Mouse (Mus musculus) brain, embryonic 14.5 days (tissue): ENCODE measurements around the gene Coro1b. TPM values are rescaled to one million over a fixed set of nuclear protein-coding genes. Genes with fewer than 3 reads are reported as not detected.
A peak's percentile ranks its signal among the peaks of the same experiment; 100 is the strongest.
"Not testable (repeated sequence)": the region's sequence is repeated elsewhere in the genome, so short reads cannot be mapped to it uniquely, and the experiment has no call there.

ENCODE experiments used
- DNase-seq: peaks from one replicate; pipeline ENCODE4 v3.0.0-alpha.2; 2011; ENCODE audit warnings: low read depth
- CTCF ChIP-seq: fragments of 200-500 bp; IDR thresholded peaks from 2 replicates; pipeline ENCODE4 v1.5.1; 2012; ENCODE audit warnings: inconsistent platforms, mild to moderate bottlenecking, moderate library complexity, borderline replicate concordance; ENCODE audit not compliant: insufficient read depth, insufficient read length; ENCODE audit errors: extremely low read depth
- POLR2A ChIP-seq: fragments of 200-500 bp; IDR thresholded peaks from 2 replicates; pipeline ENCODE4 v1.6.1; 2012; ENCODE audit warnings: mild to moderate bottlenecking, inconsistent platforms, borderline replicate concordance; ENCODE audit not compliant: poor library complexity, insufficient read depth, insufficient read length, severe bottlenecking; ENCODE audit errors: extremely low read depth
- polyA plus RNA-seq: library from polyadenylated mRNA; depleted of rRNA; stranded (reverse); fragments of >200 nt; gene quantifications from 2 replicates; pipeline ENCODE4 v1.2.3, GENCODE M21; 2012

The Coro1b gene
- polyA plus RNA-seq, 1 experiment: 210 TPM

DNA sequence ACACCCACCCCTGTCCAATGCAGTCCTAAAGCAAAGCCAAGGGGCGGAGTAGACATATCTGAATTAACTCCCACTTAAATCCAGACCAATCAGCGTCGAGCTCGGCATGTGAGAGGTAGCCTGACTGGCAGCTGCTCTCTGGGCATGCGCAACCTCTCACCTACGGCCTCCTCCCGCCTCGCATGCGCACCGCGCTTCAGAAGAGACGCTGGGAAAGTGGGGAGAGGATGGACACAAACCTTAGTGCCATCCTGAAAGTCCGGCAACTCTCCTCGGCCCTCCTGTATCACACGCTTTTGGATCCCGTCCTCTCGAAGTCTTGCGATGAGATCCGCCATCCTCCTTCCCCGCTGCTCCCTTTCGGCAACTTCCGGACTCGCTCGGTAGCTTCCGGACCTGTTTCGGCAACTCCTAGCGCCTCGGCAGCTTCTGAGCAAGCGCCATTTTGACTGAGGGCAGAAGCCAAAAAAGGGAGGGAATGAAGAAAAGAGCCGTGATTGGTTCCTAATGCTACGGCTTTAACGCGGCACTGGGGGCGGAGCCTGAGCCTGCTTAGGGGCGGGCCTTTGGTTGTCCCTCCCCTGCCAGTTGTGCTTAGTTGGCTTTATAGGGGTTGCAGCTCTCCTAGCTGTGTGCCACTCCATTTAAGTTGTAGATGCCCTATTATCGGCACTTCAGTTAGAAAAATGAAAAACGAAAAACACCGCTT lies 27.2 kb upstream of the Coro1b start:
- 0 out of 2 replicates have a peak, but pooled peaks have one; percentile 16 for TF ChIP-seq POLR2A
- TF ChIP-seq CTCF: no peak
- peak; percentile 99 for DNase-seq

DNA sequence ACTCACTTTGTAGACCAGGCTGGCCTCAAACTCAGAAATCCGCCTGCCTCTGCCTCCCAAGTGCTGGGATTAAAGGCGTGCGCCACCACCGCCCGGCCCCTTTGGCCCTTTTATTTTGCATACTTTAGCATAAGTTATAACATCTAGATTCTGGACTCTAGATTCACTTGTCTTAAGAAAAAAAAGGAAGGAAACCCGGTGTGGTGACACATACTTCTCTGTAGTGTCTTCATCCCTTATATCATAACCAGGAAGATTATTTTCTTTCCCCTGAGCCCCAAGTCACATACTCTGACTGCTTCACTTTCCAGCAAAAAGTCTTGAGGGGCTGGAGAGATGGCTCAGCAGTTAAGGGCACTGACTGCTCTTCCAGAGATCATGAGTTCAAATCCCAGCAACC lies 26.5 kb upstream of the Coro1b start:
- not testable (repeated sequence) for DNase-seq

DNA sequence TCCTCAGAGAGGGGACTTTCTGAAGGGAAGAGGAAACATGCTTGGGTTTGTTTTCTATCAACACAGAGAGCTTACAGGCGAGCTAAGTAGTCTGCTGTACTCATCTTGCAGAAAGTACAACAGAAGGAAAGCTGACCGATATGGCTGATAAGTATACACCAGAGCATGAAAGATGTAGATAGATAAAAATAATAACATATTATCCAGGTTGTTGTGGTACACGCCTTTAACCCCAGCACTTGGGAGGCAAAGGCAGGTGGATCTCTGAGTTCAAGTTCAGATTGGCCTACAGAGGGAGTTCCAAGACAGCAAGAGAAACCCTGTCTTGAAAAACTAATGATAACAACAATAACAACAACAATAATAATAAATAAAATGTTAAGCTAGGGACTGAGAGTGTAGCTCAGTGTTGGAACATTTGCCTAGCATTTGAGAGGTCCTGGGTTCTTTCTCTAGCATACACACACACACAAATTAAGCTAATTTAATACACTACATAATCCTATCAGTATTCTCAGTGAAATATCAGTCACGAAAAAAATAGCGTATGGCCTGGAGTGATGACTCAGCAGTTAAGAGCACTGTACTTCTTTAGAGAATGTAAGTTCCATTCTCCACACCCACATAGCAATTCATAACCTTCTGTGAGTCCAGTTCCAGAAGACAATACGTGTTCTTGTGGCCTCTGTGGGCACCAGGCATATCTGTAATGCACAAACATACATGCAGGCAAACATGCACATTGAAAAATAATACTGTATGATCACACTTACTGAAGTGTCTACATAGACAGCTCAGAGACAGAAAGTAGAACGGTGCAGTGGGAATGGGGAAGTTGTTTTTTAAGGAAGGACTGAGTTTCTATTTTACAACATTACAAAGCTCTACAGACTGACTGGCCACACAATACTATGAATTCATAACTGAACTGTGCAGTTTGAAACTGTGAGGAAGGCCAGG lies 25.7 kb upstream of the Coro1b start:
- TF ChIP-seq CTCF (no peak), POLR2A (no peak)
- DNase-seq: no peak

DNA sequence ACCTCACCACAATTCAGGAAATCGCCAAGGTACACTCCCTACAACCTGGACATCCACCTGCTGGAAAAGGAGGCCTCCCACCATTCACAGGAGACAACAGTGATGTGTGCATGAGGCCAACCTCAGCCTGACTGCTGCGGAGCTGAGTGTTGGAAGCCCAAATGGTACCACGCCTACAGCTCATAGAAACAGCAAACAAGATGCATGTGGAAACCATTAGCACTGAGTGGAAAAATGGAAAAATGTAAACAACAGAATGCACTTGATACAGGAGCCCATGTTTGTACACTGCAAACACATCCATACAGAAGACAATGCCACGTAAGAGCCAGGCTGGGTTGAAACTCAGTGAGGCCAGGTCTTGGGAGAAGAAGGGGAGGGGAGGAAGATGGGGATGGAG lies 24.0 kb upstream of the Coro1b start:
- no peak for DNase-seq
- TF ChIP-seq POLR2A (no peak), CTCF (no peak)

DNA sequence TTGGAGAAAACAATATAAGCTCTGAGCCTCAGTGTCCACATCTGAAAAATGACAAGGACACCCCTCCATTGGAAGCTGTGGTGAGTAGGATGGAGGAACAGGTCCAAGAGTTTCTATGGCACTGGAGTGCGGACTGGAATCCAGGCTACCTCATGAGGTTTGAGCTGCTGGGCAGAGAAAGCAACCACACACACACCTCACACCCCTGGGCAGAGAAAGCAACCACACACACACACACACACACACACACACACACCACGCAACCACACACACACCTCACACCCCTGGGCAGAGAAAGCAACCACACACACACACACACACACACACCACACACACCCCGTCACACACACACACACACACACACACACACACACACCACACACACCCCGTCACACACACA lies 23.2 kb upstream of the Coro1b start:
- DNase-seq: peak; percentile 49

DNA sequence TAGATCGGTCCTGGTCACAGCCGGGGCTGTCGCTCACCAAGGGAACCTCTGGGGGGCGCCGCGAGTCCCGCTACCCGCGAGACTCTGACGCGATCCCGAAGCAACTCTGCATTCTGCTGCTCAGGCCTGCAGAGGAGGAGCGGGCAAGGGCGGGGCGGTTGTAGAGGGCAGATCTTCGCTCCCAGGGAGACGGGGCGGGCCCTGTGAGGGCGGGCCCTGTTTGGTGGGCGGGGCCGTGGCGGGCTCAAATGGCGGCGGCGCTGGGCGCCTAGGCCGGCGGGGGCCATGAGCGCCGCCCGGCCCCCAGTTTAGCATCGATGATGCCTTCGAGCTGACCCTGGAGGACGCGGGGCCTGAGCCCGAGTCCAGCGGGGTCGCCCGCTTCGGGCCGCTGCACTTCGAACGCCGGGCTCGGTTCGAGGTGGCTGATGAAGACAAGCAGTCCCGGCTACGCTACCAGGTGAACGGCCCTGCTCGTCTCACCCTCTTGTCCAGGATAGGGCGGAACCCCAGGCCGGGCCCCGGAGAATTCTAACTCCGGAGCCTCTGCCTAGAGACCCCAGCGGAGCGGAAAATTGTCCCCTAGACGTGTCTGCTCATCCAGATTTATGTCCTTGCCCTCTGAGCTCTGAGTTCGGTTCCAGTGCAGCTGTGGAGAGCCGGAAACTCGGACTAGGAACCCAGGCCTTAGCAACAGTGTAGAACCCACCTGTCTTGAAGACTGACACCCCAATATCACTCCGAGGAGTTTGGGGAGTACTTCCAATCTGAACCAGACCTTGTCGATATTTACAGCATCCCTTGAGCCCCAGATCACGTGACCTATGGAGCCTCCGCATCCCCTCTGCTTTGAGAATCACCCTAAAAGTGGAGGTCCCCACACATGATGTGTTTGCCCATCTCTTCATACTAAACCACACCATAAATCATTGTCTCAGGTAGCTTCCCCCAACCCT lies 22.4 kb upstream of the Coro1b start, which contains the start of gene Aip:
Gene Aip (minus strand): TSS at position 118 of the 956 bp plus-strand sequence.
- peak; percentile 99 for DNase-seq
- TF ChIP-seq POLR2A: peak; percentile 91
- TF ChIP-seq CTCF: peak; percentile 71

DNA sequence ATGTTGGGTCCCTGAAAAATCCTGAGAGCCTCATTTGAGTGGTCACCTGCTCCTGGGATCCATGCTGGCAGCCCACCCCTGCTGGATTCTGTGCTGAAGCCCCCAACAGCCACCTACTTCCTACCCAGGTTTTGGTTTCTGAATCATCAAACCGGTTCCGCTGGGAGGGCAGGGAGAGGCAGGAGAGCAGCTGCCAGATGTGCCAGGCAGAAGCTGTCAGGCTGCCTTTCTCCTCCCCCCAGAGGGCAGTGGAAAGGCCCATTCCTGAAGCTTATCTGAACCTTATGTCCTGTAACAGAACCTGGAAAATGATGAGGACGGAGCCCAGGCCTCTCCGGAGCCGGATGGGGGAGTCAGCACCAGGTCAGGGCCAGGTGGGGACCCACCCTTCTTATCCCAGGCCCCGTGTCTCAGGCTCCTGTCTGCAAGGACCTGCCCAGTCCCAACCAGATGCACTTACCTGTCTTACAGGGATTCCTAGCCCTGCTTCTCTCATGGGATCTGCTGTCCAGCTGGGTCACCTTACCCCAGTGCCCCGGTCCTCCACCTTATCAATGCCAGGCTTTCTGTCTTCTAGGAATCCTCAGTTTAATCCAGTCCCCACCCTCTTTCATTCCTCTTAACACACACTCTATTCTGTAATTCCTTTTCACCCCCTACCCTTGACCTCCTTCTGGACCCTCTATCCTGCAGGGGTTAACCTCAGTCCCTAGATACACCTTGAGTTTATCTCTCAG lies 21.5 kb upstream of the Coro1b start:
- no peak for DNase-seq
- no peak for TF ChIP-seq POLR2A
- no peak for TF ChIP-seq CTCF

DNA sequence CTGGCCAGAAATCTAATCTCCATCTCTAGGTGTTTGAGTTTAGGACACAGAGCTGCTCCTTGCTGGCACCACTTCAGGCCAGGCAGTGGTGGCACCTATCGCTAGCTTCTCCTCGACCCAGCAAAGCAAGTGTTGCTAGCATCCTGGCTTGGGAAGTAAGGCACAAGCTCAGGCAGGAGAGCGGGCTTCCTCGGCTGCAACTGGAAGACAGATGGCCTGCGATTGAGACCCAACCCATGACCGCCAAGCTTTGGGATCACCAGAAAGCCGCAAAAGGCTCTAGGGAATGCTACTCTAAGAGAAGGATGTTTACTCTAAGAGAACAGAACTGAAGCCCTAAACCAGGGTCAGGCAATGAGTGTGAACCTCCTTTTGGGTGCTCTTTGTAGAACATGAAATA lies 19.0 kb upstream of the Coro1b start:
- no peak for DNase-seq
- no peak for TF ChIP-seq CTCF
- no peak for TF ChIP-seq POLR2A

DNA sequence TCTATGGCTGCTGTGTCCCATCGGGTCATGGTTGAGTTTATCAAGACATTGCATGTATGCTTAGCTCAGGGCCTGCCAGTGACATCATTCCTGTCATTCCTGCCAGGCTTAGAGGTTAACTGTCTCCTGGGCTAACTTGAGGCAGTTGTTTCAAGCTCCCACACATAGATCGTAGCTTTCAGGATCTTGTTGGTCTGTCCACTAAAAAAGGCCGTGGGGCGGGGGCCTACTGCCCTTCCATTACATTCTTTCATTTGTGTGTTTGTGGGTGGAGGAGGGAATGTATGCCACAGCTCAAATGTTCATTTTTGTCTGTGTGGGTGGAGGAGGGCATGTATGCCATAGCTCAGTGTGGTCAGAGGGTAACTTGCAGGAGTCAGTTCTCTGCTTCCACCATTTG lies 18.3 kb upstream of the Coro1b start:
- no peak for DNase-seq
- TF ChIP-seq POLR2A (no peak), CTCF (no peak)

DNA sequence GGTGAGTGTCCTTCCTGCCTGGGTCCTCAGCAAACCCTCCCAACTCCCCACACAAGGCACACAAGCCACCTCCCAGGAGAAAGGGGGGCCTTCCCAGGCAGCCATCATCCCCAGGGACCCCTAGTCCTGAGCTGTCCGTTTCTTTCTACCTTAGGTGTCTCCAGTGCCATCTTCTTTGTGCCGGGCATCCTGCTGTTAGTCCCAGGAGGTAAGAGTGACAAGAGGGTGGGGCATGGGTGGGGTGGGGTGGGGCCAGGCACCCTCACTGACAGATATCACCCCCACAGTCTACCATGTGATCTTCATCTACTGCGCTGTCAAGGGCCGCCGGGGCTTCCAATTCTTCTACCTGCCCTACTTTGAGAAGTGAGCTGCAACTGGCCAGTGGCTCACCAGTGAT lies 17.3 kb upstream of the Coro1b start:
- DNase-seq: no peak
- TF ChIP-seq CTCF (no peak), POLR2A (no peak)

DNA sequence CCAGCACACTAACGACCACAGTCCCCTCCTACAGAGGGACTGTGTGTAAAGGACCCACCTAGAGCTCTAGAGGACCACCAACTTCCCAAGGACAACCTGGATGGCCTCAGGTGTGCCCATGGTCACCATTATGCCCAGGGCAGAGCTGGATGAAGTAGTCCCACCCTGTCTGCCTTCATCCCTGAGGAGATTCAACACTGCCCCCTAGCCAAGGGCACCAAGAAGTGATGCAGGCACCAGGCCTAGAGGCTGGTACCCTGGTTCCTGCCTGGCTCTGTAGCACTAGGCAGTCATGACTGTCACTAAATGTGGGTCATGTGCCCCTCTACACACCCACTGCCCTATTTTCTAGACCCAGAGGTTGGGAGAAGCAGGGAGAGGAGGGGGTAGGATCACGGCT lies 16.7 kb upstream of the Coro1b start:
- no peak for TF ChIP-seq POLR2A
- no peak for TF ChIP-seq CTCF
- DNase-seq: no peak
